8 mouse cellular contexts compared by ENCODE assay signal in genomic region chr11:4267202-4267578, GRCm38 (mm10). TPM values are rescaled to one million over a fixed set of nuclear protein-coding genes. Genes with fewer than 3 reads are reported as not detected.
DNase-seq lines count a peak whose midpoint lies in the region; ATAC-seq and TF ChIP-seq lines count a peak whose summit lies in the region.

No protein-coding gene starts in this region.

- in situ Hi-C loops in CH12.LX (cut with MboI; ENCODE audit: low pct_ligation_motif_present, low pct_unique_long_range_greater_than_20kb, low sequenced_read_pairs), result loop anchor here (5.0 to 25.0 kb wide), 2 partner anchors 50 to 570 kb away; partner anchors contain the start of gene Nf2

- WGBS in heart, embryonic 14.5 days, result 2% methylated on average over 13 of the region's 13 CpGs
- 6% methylated on average over 12 of the region's 13 CpGs for WGBS in forebrain, embryonic 11.5 days
- WGBS in liver, embryonic 12.5 days (ENCODE audit: insufficient replicate concordance), result 4% methylated on average over 13 of the region's 13 CpGs

- no peak for TF ChIP-seq POLR2A in CH12.LX (IDR thresholded peaks at IDR 0.05; ENCODE audit: low read depth, low read length)

- peak overlapping the region; percentile 58 for H3K4me3 ChIP-seq in heart, embryonic 14.5 days (ENCODE audit: control insufficient read depth in 1 of 2, insufficient read depth in 1 of 2, low read depth in 1 of 2, low read length in 2 of 2)
- peak overlapping the region in 2 of 3 experiments; percentile 34 to 65 for H3K4me3 ChIP-seq in CH12.LX (replicated peaks in 1 of 3; ENCODE audit: low read depth in 2 of 3, low read length in 2 of 3, poor library complexity in 1 of 3)
- peak overlapping the region; percentile 39 for H3K4me3 ChIP-seq in forebrain, embryonic 11.5 days (ENCODE audit: low read depth, low read length)
- peak overlapping the region; percentile 53 for H3K4me3 ChIP-seq in liver, embryonic 12.5 days

- H3K27me3 ChIP-seq in heart, embryonic 14.5 days (ENCODE audit: control insufficient read depth, insufficient read depth, low read length), result peaks cover 49% of the 10 kb centered on the region
- H3K27me3 ChIP-seq in CH12.LX (replicated peaks), result peaks cover 52% of the 10 kb centered on the region
- peaks cover 32% of the 10 kb centered on the region for H3K27me3 ChIP-seq in forebrain, embryonic 11.5 days (ENCODE audit: control insufficient read depth, insufficient read depth, low read length)
- peaks cover 98% of the 10 kb centered on the region for H3K27me3 ChIP-seq in liver, embryonic 12.5 days (replicated peaks)

- TF ChIP-seq CTCF in CH12.LX (conservative IDR thresholded peaks at IDR 0.05 in 1 of 2, IDR thresholded peaks at IDR 0.05 in 1 of 2; ENCODE audit: low read depth in 2 of 2, low read length in 2 of 2), result no peak

- no peaks in the 10 kb centered on the region for H3K9me3 ChIP-seq in heart, embryonic 14.5 days (ENCODE audit: control insufficient read depth, low read length)
- H3K9me3 ChIP-seq in CH12.LX (replicated peaks; ENCODE audit: low read length), result no peaks in the 10 kb centered on the region
- H3K9me3 ChIP-seq in forebrain, embryonic 11.5 days (ENCODE audit: control insufficient read depth, low read length), result no peaks in the 10 kb centered on the region
- no peaks in the 10 kb centered on the region for H3K9me3 ChIP-seq in liver, embryonic 12.5 days (replicated peaks)

- TF ChIP-seq EP300 in CH12.LX (IDR thresholded peaks at IDR 0.05; ENCODE audit: low read length), result no peak

- TF ChIP-seq RAD21 in CH12.LX (IDR thresholded peaks at IDR 0.05; ENCODE audit: low read depth, low read length), result no peak

- intact Hi-C loops in heart, postnatal 10 days (cut with DNase I), result loop anchor here (5.0 to 10.0 kb wide), 2 partner anchors 35 to 438 kb away; partner anchors contain the start of genes Uqcr10 and Zmat5
- intact Hi-C loops in left cerebral cortex, postnatal 36 days (cut with DNase I), result loop anchor here (5.0 kb wide), 1 partner anchor 60 kb away; no protein-coding TSS in a partner anchor

- H3K4me1 ChIP-seq in heart, embryonic 14.5 days (ENCODE audit: control insufficient read depth in 2 of 2, insufficient read depth in 2 of 2, low read length in 2 of 2), result peaks cover 18 to 37% of the 10 kb centered on the region in 2 experiments
- H3K4me1 ChIP-seq in CH12.LX (ENCODE audit: control insufficient read depth in 1 of 2, insufficient read depth in 2 of 2), result peaks cover 20 to 57% of the 10 kb centered on the region in 2 experiments
- H3K4me1 ChIP-seq in forebrain, embryonic 11.5 days (replicated peaks; ENCODE audit: control insufficient read depth, insufficient read depth, low read length), result 0 out of 2 replicates have a peak, but pooled peaks cover 3% of the 10 kb centered on the region
- peaks cover 18% of the 10 kb centered on the region for H3K4me1 ChIP-seq in liver, embryonic 12.5 days

- H3K79me2 ChIP-seq in CH12.LX (replicated peaks; ENCODE audit: control insufficient read depth, extremely low read depth, insufficient read depth, poor library complexity, severe bottlenecking), result no peaks in the 10 kb centered on the region

- H3K4me2 ChIP-seq in heart, embryonic 14.5 days (ENCODE audit: low read length), result peak overlapping the region; percentile 88
- peak overlapping the region; percentile 93 for H3K4me2 ChIP-seq in CH12.LX (ENCODE audit: insufficient read depth, low read depth, poor library complexity, severe bottlenecking)
- peak overlapping the region; percentile 73 for H3K4me2 ChIP-seq in forebrain, embryonic 11.5 days (ENCODE audit: low read depth, low read length, severe bottlenecking)
- peak overlapping the region; percentile 69 for H3K4me2 ChIP-seq in liver, embryonic 12.5 days

- dilution Hi-C loops in CH12.LX (cut with MboI; ENCODE audit: extremely low pct_ligation_motif_present, extremely low pct_unique_long_range_greater_than_20kb, low sequenced_read_pairs), result no loop called here

- ATAC-seq in heart, embryonic 14.5 days (ENCODE audit: insufficient number of reproducible peaks, insufficient read depth, low FRiP score, low read depth), result no peak
- no peak for ATAC-seq in forebrain, embryonic 11.5 days (replicated peaks; ENCODE audit: low FRiP score)
- ATAC-seq in liver, embryonic 12.5 days, result no peak
- no peak for ATAC-seq in activated CD4-positive, CD25-positive, alpha-beta regulatory T cell, adult 4 months
- no peak for ATAC-seq in erythroid progenitor cell, adult 5-6 weeks (replicated peaks; ENCODE audit: low FRiP score, poor library complexity, severe bottlenecking)

- H3K9ac ChIP-seq in heart, embryonic 14.5 days (ENCODE audit: low read length), result peak overlapping the region; percentile 66; the same call in 1 of the 2 replicates
- peak overlapping the region; percentile 64 for H3K9ac ChIP-seq in CH12.LX (ENCODE audit: insufficient read depth, low read depth)
- H3K9ac ChIP-seq in forebrain, embryonic 11.5 days (ENCODE audit: low read length), result no peak overlapping the region
- H3K9ac ChIP-seq in liver, embryonic 12.5 days, result no peak overlapping the region

- H3K27ac ChIP-seq in heart, embryonic 14.5 days (replicated peaks in 1 of 2; ENCODE audit: control insufficient read depth in 1 of 2, insufficient read depth in 1 of 2, low read depth in 2 of 2, low read length in 2 of 2), result no peak overlapping the region
- no peak overlapping the region for H3K27ac ChIP-seq in CH12.LX (ENCODE audit: insufficient read depth, low read depth)
- H3K27ac ChIP-seq in forebrain, embryonic 11.5 days (ENCODE audit: low read depth, low read length), result no peak overlapping the region
- no peak overlapping the region for H3K27ac ChIP-seq in liver, embryonic 12.5 days

- H3K36me3 ChIP-seq in heart, embryonic 14.5 days (ENCODE audit: control insufficient read depth, insufficient read depth, low read length), result no peaks in the 10 kb centered on the region
- no peaks in the 10 kb centered on the region for H3K36me3 ChIP-seq in CH12.LX (replicated peaks in 1 of 2; ENCODE audit: control insufficient read depth in 1 of 2, insufficient read depth in 1 of 2, low read length in 1 of 2)
- H3K36me3 ChIP-seq in forebrain, embryonic 11.5 days (ENCODE audit: control insufficient read depth, insufficient read depth, low read length), result no peaks in the 10 kb centered on the region
- H3K36me3 ChIP-seq in liver, embryonic 12.5 days, result no peaks in the 10 kb centered on the region

- no peak for DNase-seq in heart, postnatal 10 days
- DNase-seq in CH12.LX (ENCODE audit: extremely low read depth), result no peak
- DNase-seq in forebrain, embryonic 11.5 days (ENCODE audit: low spot score), result no peak
- DNase-seq in left cerebral cortex, postnatal 36 days (ENCODE audit: low spot score in 2 of 2), result no peak

TF ChIP-seq in CH12.LX, 34 proteins besides CTCF, POLR2A, EP300 and RAD21 (continues in another document):
- TF ChIP-seq POLR2AphosphoS2 (IDR thresholded peaks at IDR 0.05; ENCODE audit: low read depth, low read length), result no peak
- no peak for TF ChIP-seq MAX (IDR thresholded peaks at IDR 0.05; ENCODE audit: low read length)
- TF ChIP-seq CHD2 (IDR thresholded peaks at IDR 0.05; ENCODE audit: low read length), result peak; percentile 18; the same call in 1 of the 2 replicates
- no peak for TF ChIP-seq JUN (IDR thresholded peaks at IDR 0.05; ENCODE audit: insufficient read depth, low read depth, low read length)
- peak; percentile 48 for TF ChIP-seq BHLHE40 (IDR thresholded peaks at IDR 0.05; ENCODE audit: low read depth, low read length)

RNA-seq across cellular contexts. Expression of gene Lif, which starts 9.8 kb away (rescaled TPM):
- 0.24 TPM in 1 of 2 replicates, not detected in the other for polyA plus RNA-seq in heart, embryonic 14.5 days (2014; fragmentation: Nextera tagmentation; extraction: Ambion mirVana)
- total RNA-seq in heart, postnatal 10 days (2021), result under 1 TPM; 0.55 to 0.62 TPM
- total RNA-seq in CH12.LX (2012; rRNA removed), result 0.42 and 1.8 TPM in 2 replicates
- total RNA-seq in CH12.LX (2014; rRNA removed), result 0.05 and 0.15 TPM in 2 replicates
- 0.07 and 0.17 TPM in 2 replicates for polyA plus RNA-seq in CH12.LX (2012; ENCODE audit: insufficient read length, low read depth)
- polyA plus RNA-seq in forebrain, embryonic 11.5 days (2014; fragmentation: Nextera tagmentation; extraction: Ambion mirVana), result not detected in 2 replicates
- polyA plus RNA-seq in liver, embryonic 12.5 days (2016; fragmentation: Nextera tagmentation; extraction: Ambion mirVana), result not detected in 2 replicates
- 1 to 10 TPM; 2.9 to 6.6 TPM for polyA plus RNA-seq in activated CD4-positive, CD25-positive, alpha-beta regulatory T cell, adult 4 months (2017; shearing (Covaris generic))
- total RNA-seq in erythroid progenitor cell, adult 5-6 weeks (2015; ENCODE audit: low replicate concordance), result not detected in 2 replicates
- 0.39 TPM in 1 of 2 replicates, not detected in the other for total RNA-seq in erythroid progenitor cell, adult 5-6 weeks (2017; ENCODE audit: low replicate concordance)
- under 1 TPM; 0.48 to 0.79 TPM for total RNA-seq in left cerebral cortex, postnatal 36 days (2021)

RNA-seq across cellular contexts. Expression of gene Osm, which starts 31.0 kb away (rescaled TPM):
- polyA plus RNA-seq in heart, embryonic 14.5 days (2014; fragmentation: Nextera tagmentation; extraction: Ambion mirVana), result not detected in 2 replicates
- not detected for total RNA-seq in heart, postnatal 10 days (2021)
- 11.0 and 12.8 TPM in 2 replicates for total RNA-seq in CH12.LX (2012; rRNA removed)
- 11.8 and 15.1 TPM in 2 replicates for total RNA-seq in CH12.LX (2014; rRNA removed)
- 10.4 and 12.5 TPM in 2 replicates for polyA plus RNA-seq in CH12.LX (2012; ENCODE audit: insufficient read length, low read depth)
- polyA plus RNA-seq in forebrain, embryonic 11.5 days (2014; fragmentation: Nextera tagmentation; extraction: Ambion mirVana), result not detected in 2 replicates
- polyA plus RNA-seq in liver, embryonic 12.5 days (2016; fragmentation: Nextera tagmentation; extraction: Ambion mirVana), result 0.48 and 0.55 TPM in 2 replicates
- polyA plus RNA-seq in activated CD4-positive, CD25-positive, alpha-beta regulatory T cell, adult 4 months (2017; shearing (Covaris generic)), result 10 to 100 TPM; 18.0 to 19.8 TPM
- 2.2 and 4.6 TPM in 2 replicates for total RNA-seq in erythroid progenitor cell, adult 5-6 weeks (2015; ENCODE audit: low replicate concordance)
- total RNA-seq in erythroid progenitor cell, adult 5-6 weeks (2017; ENCODE audit: low replicate concordance), result 3.7 and 4.3 TPM in 2 replicates
- not detected for total RNA-seq in left cerebral cortex, postnatal 36 days (2021)

RNA-seq across cellular contexts. Expression of gene Castor1, which starts 49.2 kb away (rescaled TPM):
- polyA plus RNA-seq in heart, embryonic 14.5 days (2014; fragmentation: Nextera tagmentation; extraction: Ambion mirVana), result 5.7 and 5.9 TPM in 2 replicates
- total RNA-seq in heart, postnatal 10 days (2021), result 10 to 100 TPM in 1 of 2 experiments, 1 to 10 TPM in 1; 7.9 to 10.4 TPM
- total RNA-seq in CH12.LX (2012; rRNA removed) (4.7 and 5.8 TPM in 2 replicates), CH12.LX (2014; rRNA removed) (13.0 TPM in 2 replicates)
- 18.2 and 23.7 TPM in 2 replicates for polyA plus RNA-seq in CH12.LX (2012; ENCODE audit: insufficient read length, low read depth)
- 2.0 and 2.5 TPM in 2 replicates for polyA plus RNA-seq in forebrain, embryonic 11.5 days (2014; fragmentation: Nextera tagmentation; extraction: Ambion mirVana)
- 2.1 and 2.3 TPM in 2 replicates for polyA plus RNA-seq in liver, embryonic 12.5 days (2016; fragmentation: Nextera tagmentation; extraction: Ambion mirVana)
- polyA plus RNA-seq in activated CD4-positive, CD25-positive, alpha-beta regulatory T cell, adult 4 months (2017; shearing (Covaris generic)), result 10 to 100 TPM; 37.5 to 42.0 TPM
- total RNA-seq in erythroid progenitor cell, adult 5-6 weeks (2015; ENCODE audit: low replicate concordance), result not detected in 2 replicates
- total RNA-seq in erythroid progenitor cell, adult 5-6 weeks (2017; ENCODE audit: low replicate concordance), result 2.6 TPM in 1 of 2 replicates, not detected in the other
- total RNA-seq in left cerebral cortex, postnatal 36 days (2021), result 1 to 10 TPM; 4.3 to 5.3 TPM

Comparison
In these comparisons a context has a peak if more than half of its experiments do, and no peak if none do; other contexts are left out.
1. H3K9ac ChIP-seq: peak in heart, embryonic 14.5 days (single experiment) and CH12.LX (single experiment); none in forebrain, embryonic 11.5 days (single experiment) and liver, embryonic 12.5 days (single experiment).
2. Peak in every context shown above with its lines, with median percentiles within 50 percentile points of each other: H3K4me2 ChIP-seq and H3K4me3 ChIP-seq.